Mouse (Mus musculus): ENCODE measurements at regions not wholly inside any gene's neighbourhood (a gene's known extent, or its start where the extent isn't known, plus 50 kb on each side); places are given as distances from the start of the nearest gene placed in this dataset.

DNA sequence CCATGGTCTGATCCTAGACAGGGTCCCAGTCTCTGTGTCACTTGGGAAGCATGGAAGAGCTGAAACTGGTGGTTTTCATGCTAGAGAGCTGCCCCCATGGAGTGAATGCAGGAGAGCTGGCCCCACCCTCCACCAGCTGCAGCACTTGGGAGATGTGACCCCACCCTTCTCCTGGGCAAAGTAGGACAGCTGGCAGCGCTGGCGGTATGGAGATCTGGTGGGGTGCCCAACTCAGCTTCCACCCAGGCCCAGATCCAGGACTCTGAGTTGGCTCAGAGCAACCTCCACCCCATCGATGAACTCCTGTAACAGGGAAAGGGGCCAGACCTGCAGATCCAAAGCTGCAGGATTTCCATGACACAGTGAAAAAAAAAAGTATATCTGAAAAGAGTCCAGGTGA lies 115.3 kb upstream of the Flrt2 start:
- Histone ChIP-seq H3K27ac (ENCODE audit: low read length) (no peak overlapping the region), H3K27me3 (ENCODE audit: control insufficient read depth, insufficient read depth, low read depth, low read length) (no peaks in the 10 kb centered on the region), H3K36me3 (ENCODE audit: control insufficient read depth, insufficient read depth, low read length) (no peaks in the 10 kb centered on the region), H3K9ac (ENCODE audit: low read length) (no peak overlapping the region), H3K4me2 (ENCODE audit: low read depth, low read length) (no peak overlapping the region), H3K4me1 (replicated peaks; ENCODE audit: control insufficient read depth, insufficient read depth, low read length) (no peaks in the 10 kb centered on the region), H3K4me3 (ENCODE audit: low read length) (no peak overlapping the region), H3K9me3 (ENCODE audit: control insufficient read depth, low read length) (no peaks in the 10 kb centered on the region)
- no peak for ATAC-seq (ENCODE audit: low read depth)
- whole genome bisulfite sequencing = 87% methylated on average over 3 of the region's 3 CpGs

GRCm38 (mm10) chr12:95589011-95589410 lies 103.0 kb upstream of the Flrt2 start:
- Histone ChIP-seq H3K4me2 (ENCODE audit: low read depth, low read length) (no peak overlapping the region), H3K4me1 (replicated peaks; ENCODE audit: control insufficient read depth, insufficient read depth, low read length) (no peaks in the 10 kb centered on the region), H3K9ac (ENCODE audit: low read length) (no peak overlapping the region), H3K9me3 (ENCODE audit: control insufficient read depth, low read length) (no peaks in the 10 kb centered on the region), H3K4me3 (ENCODE audit: low read length) (no peak overlapping the region), H3K36me3 (ENCODE audit: control insufficient read depth, insufficient read depth, low read length) (no peaks in the 10 kb centered on the region), H3K27me3 (ENCODE audit: control insufficient read depth, insufficient read depth, low read depth, low read length) (no peaks in the 10 kb centered on the region), H3K27ac (ENCODE audit: low read length) (no peak overlapping the region)
- ATAC-seq (ENCODE audit: low read depth) = no peak

DNA sequence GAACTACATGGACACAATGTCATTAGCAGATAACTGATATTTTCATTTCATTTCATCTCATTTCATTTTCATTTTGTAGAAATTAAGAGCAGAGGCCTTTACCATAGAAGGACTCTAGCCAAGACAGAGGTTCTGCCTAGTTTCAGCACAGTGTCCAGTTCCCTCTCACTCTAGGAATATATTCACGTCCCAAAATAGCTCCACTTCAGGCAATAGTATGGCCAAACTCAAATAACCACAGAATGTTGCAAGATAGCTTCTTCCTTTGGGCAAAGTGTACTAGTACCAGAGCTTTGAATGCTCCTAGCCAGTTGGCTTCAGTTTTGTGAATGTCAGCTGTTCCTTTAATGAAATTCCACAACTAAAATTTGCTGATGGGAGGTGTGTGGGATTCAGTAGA lies 72.7 kb upstream of the Flrt2 start:
- H3K27ac ChIP-seq (ENCODE audit: low read length) = no peak overlapping the region
- H3K4me2 ChIP-seq (ENCODE audit: low read depth, low read length) = no peak overlapping the region
- H3K4me3 ChIP-seq (ENCODE audit: low read length) = no peak overlapping the region
- H3K9ac ChIP-seq (ENCODE audit: low read length) = no peak overlapping the region
- 79% methylated on average over 1 of the region's 1 CpGs for WGBS
- H3K36me3 ChIP-seq (ENCODE audit: control insufficient read depth, insufficient read depth, low read length) = no peaks in the 10 kb centered on the region
- no peaks in the 10 kb centered on the region for H3K9me3 ChIP-seq (ENCODE audit: control insufficient read depth, low read length)
- no peak for ATAC-seq (ENCODE audit: low read depth)
- no peaks in the 10 kb centered on the region for H3K27me3 ChIP-seq (ENCODE audit: control insufficient read depth, insufficient read depth, low read depth, low read length)
- no peaks in the 10 kb centered on the region for H3K4me1 ChIP-seq (replicated peaks; ENCODE audit: control insufficient read depth, insufficient read depth, low read length)

DNA sequence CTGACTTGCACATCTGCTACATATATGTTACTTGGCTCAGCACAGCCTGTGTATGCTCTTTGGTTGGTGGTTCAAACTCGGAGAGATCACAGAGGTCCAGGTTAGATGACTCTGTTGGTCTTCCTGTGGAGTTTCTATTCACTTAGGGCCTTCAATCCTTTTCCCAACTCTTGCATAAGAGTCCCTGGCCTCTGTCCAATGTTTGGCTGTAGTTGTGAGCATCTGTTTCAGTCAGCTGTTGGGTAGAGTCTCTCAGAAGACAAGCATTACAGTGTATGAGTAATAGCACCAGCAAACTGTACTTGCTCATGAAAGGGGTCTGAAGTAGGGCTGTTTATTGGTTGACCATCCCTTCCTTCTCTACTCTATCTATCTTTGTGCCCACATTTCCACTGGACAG lies 61.0 kb upstream of the Flrt2 start:
- H3K36me3 ChIP-seq (ENCODE audit: control insufficient read depth, insufficient read depth, low read length) = no peaks in the 10 kb centered on the region
- H3K27me3 ChIP-seq (ENCODE audit: control insufficient read depth, insufficient read depth, low read depth, low read length) = no peaks in the 10 kb centered on the region
- no peak overlapping the region for H3K27ac ChIP-seq (ENCODE audit: low read length)
- no peak overlapping the region for H3K9ac ChIP-seq (ENCODE audit: low read length)
- H3K4me1 ChIP-seq (replicated peaks; ENCODE audit: control insufficient read depth, insufficient read depth, low read length) = no peaks in the 10 kb centered on the region
- no peaks in the 10 kb centered on the region for H3K9me3 ChIP-seq (ENCODE audit: control insufficient read depth, low read length)
- ATAC-seq (ENCODE audit: low read depth) = no peak
- H3K4me2 ChIP-seq (ENCODE audit: low read depth, low read length) = no peak overlapping the region
- H3K4me3 ChIP-seq (ENCODE audit: low read length) = no peak overlapping the region
- 56% methylated on average over 1 of the region's 1 CpGs for WGBS

GRCm38 (mm10) chr12:95636647-95637046 lies 55.4 kb upstream of the Flrt2 start:
- no peak overlapping the region for H3K4me3 ChIP-seq (ENCODE audit: low read length)
- H3K4me2 ChIP-seq (ENCODE audit: low read depth, low read length) = no peak overlapping the region
- H3K9me3 ChIP-seq (ENCODE audit: control insufficient read depth, low read length) = no peaks in the 10 kb centered on the region
- H3K36me3 ChIP-seq (ENCODE audit: control insufficient read depth, insufficient read depth, low read length) = no peaks in the 10 kb centered on the region
- no peak overlapping the region for H3K9ac ChIP-seq (ENCODE audit: low read length)
- ATAC-seq (ENCODE audit: low read depth) = no peak
- H3K4me1 ChIP-seq (replicated peaks; ENCODE audit: control insufficient read depth, insufficient read depth, low read length) = no peaks in the 10 kb centered on the region
- no peaks in the 10 kb centered on the region for H3K27me3 ChIP-seq (ENCODE audit: control insufficient read depth, insufficient read depth, low read depth, low read length)
- no peak overlapping the region for H3K27ac ChIP-seq (ENCODE audit: low read length)

GRCm38 (mm10) chr12:95639892-95640291 lies 52.1 kb upstream of the Flrt2 start:
- no peaks in the 10 kb centered on the region for H3K36me3 ChIP-seq (ENCODE audit: control insufficient read depth, insufficient read depth, low read length)
- no peak overlapping the region for H3K27ac ChIP-seq (ENCODE audit: low read length)
- no peak overlapping the region for H3K4me2 ChIP-seq (ENCODE audit: low read depth, low read length)
- no peaks in the 10 kb centered on the region for H3K27me3 ChIP-seq (ENCODE audit: control insufficient read depth, insufficient read depth, low read depth, low read length)
- no peaks in the 10 kb centered on the region for H3K9me3 ChIP-seq (ENCODE audit: control insufficient read depth, low read length)
- no peak overlapping the region for H3K9ac ChIP-seq (ENCODE audit: low read length)
- ATAC-seq (ENCODE audit: low read depth) = no peak
- H3K4me3 ChIP-seq (ENCODE audit: low read length) = no peak overlapping the region
- H3K4me1 ChIP-seq (replicated peaks; ENCODE audit: control insufficient read depth, insufficient read depth, low read length) = no peaks in the 10 kb centered on the region

GRCm38 (mm10) chr12:95641628-95642027 lies 50.4 kb upstream of the Flrt2 start:
- no peaks in the 10 kb centered on the region for H3K9me3 ChIP-seq (ENCODE audit: control insufficient read depth, low read length)
- no peaks in the 10 kb centered on the region for H3K36me3 ChIP-seq (ENCODE audit: control insufficient read depth, insufficient read depth, low read length)
- ATAC-seq (ENCODE audit: low read depth) = no peak
- no peaks in the 10 kb centered on the region for H3K27me3 ChIP-seq (ENCODE audit: control insufficient read depth, insufficient read depth, low read depth, low read length)
- no peak overlapping the region for H3K4me3 ChIP-seq (ENCODE audit: low read length)
- H3K4me1 ChIP-seq (replicated peaks; ENCODE audit: control insufficient read depth, insufficient read depth, low read length) = no peaks in the 10 kb centered on the region
- no peak overlapping the region for H3K9ac ChIP-seq (ENCODE audit: low read length)
- no peak overlapping the region for H3K27ac ChIP-seq (ENCODE audit: low read length)
- H3K4me2 ChIP-seq (ENCODE audit: low read depth, low read length) = no peak overlapping the region
